Mouse (Mus musculus): Measurements from ENCODE around the gene Aes. TPM values are rescaled to one million over a fixed set of nuclear protein-coding genes. Genes with fewer than 3 reads are reported as not detected.

Aes gene
- total RNA-seq, 2 experiments from 2014 or later = 867 to 890 TPM

DNA sequence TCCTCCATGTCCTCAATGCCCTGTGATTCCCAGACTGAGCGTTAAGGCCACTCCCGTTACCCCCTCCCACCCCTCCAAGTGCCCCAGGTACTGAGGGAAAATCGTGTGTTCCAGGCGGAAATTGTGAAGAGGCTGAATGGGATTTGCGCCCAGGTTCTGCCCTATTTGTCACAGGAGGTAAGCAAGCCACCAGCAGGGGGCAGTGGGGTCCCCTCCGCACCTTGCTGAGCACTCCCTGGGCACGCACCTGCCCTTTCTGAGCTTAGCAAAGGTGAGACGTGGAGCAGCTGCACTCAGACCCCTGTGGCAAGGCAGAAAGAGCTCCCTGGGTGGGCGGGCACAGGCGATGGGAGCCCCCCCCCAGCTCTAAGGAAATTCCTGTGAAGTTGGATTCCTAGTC, 5.4 kb downstream of the Aes start:
- peak; percentile 50 to 66 for DNase-seq
- intact Hi-C loops (cut with DNase I) = no loop called here

DNA sequence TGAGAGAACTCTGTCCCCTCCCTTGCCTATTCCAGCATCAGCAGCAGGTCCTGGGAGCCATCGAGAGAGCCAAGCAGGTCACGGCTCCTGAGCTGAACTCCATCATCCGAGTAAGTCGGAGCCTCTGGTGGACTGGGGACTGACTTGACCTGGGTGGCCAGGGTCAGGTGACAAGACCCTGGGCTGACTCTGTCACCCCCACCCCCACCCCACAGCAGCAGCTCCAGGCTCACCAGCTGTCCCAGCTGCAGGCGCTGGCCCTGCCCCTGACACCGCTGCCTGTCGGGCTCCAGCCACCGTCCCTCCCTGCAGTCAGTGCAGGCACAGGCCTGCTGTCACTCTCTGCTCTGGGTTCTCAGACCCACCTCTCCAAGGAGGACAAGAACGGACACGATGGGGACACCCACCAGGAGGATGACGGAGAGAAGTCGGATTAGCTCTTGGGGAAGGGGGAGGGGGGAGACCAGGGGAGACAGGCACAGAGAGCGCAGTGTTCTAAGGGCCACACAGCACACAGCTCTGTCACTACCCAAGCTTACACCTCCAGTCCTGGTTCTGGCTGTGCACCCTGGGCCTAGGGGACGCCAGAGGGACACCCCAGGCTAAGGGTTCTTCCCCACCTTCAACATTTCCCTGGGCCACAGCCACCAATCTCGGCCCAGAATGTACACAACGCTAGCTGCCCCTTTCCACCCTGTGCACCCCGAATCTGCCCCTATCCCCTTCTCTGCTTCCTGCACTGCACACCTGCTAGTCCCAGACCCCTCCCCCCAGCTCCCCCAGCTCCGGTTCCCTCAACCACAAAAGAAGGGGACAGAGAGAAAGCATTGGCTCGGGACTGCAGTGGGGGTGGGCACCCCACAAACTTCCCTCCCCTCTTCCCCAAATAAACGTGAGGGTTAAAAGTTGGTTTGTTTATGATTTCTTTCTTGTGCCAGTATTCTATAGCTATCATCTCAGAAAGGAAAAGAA, 6.3 kb downstream of the Aes start:
- DNase-seq = no peak
- intact Hi-C loops (cut with DNase I) = no loop called here

DNA sequence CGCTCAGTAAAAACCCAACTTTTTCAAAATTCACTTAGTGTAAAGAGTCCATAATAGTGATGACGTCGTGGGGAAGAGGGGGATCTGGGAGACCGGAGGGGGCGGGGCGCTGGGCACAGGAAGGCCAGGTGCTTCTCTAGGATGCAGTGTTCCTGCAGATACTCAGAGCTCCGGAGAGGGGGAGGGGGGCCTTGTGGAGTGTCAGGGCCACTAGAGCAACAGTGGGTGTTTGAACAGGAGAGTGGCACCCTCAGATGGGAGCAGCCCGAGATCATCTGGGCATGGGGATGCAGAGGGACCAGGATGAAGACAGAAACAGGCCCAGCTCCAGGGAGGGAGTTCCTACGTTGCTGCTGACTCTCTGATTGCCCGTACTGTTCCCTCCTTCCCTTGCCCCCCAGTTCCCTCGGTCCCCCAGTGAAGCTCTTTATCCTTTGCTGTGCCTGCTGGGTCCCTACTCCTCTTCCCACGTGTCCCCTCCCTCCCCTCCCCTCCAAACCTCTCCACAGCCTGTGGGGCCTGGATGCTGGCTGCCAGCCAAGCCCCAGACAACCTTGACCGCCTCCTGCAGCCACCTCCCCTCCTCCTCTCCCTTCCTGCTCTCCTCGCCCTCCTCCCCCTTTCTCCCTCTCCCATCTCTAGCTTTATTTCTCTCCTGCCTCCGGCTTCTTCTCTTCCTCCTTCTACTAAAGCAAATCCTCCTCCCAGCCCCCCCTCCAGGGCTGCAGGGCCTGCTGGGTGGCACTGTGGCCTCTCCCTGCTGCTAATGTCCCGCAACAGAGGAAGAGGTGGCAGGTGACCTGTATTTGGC, 9.3 kb downstream of the Aes start:
- peak; percentile 61 to 70 for DNase-seq
- intact Hi-C loops (cut with DNase I) = no loop called here

DNA sequence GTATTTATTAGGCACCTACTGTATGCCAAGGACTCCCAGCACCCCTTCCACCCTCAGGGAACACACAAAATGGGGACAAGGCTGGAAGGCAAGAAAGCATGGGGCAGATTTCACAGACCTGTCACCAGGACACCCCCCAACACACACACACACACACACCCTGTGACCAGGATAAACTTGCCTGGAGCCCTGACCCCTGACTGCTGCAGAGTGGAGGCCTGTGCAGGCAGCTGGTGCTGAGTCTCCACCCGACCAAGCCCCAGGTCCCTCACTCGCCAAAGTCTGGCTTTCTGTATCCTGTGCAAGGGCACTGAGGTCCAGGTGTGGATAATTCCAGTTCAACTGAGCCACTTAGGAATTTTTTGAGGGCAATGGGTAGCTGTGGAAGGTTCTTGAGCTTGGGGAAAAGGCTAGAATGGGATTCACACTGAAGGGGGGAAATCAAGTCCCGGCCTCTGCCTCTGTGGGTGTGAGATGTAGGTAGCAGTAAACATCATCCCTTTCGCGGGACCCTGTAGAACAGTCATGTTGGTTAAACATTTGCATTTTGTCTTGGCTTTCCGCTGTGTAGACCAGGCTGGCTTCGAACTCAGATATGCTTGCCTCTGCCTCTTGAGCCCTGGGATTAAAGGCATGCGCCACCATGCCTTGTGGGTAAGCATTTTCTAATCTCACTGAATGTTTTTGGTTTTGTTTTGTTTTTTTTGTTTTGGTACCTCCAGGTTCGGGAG, 10.4 kb downstream of the Aes start:
- no peak for DNase-seq
- intact Hi-C loops (cut with DNase I) = no loop called here

DNA sequence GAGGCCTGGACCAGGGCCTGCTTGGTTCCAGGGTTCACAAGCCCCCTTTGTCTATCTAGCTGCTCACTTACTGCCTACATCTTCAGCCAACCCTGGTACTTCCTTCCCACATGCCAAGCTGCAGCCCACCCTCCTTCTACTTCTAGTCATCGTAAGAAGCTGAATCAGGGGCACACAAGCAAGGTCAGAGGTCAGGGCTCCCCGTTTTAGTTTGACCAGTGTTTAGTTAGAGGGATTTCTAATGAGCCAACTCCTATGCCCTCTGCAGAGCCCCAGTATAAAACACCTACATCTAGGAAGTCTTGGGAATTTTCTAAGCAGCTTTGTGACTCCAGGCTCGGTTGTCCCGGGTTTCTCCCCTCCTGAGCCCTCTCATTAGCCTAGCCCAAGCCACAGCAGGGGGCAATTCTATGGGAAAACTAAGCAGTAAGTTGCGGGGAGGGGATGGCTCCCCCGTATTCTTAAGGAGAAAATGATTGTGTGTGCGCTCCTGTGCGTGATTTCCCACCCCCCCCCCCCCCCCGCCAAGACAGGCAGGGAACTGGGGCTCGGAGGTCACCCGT, 11.0 kb downstream of the Aes start:
- intact Hi-C loops (cut with DNase I) = no loop called here
- no peak for DNase-seq

DNA sequence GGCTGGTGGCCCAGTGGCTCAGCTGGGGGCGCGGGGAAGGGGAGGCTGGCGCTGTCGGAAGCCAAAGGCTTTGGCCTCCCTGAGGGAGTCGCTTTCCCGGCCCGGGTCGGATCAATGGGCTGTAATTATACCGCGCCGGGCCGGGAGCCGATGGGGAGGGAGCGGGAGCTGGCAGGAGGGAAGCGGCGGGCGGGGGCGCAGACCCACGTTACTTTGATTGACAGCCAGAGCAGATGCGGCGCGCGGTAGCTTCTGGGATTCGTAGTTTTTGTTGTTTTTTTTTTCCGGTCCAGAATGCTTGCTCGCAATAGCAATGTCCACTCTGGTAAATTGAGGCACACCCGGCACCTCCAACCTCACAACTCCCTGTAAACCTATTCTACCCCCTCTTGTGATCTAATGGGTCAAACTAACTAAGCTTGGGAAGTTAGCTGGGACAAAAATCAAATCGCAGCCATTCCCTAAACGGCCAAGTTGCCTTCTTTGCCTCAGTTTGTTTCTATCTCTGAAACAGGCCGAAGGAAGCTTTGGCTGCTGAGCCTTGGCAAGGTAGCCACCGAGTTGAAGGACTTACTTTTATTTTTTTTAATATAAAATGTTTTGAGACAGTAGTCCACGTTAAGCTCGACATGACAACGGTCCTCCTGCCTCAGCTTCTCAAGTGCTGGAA, 11.7 kb downstream of the Aes start:
- intact Hi-C loops (cut with DNase I) = no loop called here
- DNase-seq = peak; percentile 94 to 96

DNA sequence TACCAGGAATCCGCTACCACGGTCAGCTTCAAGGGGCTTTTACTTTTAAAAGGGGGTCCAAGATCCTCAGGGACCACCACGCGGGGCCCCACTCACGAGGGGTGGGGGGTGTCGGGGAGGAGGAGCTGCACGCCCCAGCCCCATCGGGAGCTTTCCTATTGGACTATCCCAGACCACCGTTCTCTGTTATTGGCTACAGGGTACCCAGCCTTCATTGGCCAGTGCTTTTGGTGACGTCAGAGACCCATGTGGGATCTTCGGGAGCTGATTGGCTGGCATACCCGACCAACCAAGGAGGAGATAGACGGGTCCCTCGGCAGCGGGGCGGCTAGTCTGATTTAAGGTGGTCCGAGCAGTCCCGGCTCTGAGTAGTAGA, 12.2 kb downstream of the Aes start:
- intact Hi-C loops (cut with DNase I) = no loop called here
- DNase-seq = peak; percentile 100

DNA sequence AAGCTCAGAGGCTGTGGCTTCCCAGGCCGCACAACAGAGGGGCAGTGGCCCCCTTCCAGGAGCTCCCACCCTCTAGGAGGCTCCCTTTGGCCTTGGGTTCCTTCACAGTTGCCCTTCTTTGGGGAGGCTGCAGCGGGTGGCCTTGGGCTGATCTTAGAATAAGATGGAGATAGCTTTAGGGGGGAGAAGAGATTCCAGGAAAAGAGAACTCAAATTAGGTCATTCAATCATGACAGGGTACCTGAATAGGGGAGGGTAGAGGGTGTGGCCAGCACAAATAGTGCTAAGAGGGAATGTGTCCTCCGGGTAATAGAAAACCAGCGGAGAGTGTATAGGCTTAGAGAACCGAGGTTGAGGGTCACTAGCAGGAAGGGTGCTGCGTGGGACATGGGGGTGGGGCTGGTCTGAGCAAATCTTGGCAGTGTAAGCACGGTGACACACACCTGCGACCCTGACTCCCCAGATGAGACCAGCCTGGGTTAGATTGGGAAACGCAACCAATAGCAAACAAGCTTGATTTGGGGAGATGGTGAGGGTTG, 12.9 kb downstream of the Aes start:
- intact Hi-C loops (cut with DNase I) = loop anchor here (2.0 kb wide), 1 partner anchor 27 kb away; no protein-coding TSS in a partner anchor
- DNase-seq = no peak

DNA sequence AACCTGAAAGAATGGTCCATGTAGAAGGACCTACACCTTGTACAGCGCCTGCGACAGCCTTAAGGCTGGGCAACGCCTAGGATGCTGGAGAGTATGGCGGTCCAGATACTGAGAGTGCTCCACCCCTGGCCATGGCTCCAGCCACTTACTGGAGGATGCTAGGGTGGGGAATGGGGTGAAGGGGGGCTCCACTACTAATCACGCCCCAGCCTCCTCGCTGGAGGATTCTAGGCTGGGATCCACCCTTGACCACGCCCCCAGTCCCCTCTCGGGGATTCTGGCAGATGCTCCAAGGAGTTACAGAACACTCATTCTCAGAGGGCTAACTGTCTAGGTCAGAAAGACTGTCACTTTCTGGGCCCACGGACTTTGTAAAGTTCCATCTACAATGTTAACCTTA, 13.7 kb downstream of the Aes start:
- intact Hi-C loops (cut with DNase I) = loop anchor here (2.0 kb wide), 1 partner anchor 26 kb away; no protein-coding TSS in a partner anchor
- DNase-seq = peak; percentile 61 to 69

DNA sequence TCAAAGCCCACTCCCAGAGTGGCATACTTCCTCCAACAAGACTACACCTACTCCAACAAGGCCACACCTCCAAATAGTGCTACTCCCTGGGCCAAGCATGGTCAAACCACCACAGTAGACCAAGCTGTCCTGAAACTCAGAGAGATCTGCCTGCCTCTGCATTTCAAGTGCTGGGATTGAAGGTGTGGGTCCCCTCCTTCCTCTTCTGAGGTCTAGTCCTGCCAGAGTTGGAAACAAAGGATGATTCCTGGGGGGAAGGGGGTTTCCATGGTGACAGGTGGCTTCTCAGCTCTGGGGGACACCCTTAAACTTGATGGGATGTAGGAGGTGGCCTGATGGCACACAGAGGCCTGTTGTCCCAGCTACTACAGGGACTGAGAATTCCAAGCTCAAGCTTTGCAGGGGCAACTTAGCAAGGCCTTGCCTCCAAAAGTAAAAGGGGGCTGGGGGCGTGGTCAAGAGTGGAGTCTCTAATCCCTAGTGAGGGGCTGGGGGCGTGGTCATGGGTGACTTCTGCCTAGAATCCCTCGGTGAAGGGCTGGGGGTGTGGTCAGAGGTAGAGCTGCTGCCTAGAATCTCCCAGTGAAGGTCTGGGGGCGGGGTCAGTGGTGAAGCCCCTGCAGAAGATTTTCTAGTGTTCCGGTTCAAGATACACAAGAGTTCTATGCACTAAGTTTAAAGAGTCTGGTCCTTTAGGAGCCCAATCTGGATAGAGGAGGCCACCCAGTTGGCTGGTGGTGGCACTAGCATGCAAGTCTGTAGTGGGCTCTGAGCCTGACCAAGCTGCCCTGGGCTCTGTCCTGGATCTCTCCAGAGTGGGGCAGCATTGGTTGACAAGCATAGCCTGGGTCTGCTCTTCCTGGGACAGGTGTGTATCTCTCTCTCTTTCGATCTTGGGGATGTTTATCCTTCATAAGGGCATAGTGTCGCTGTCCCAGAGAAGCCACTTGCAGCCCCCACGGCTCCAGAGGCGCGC, 15.1 kb downstream of the Aes start, which contains the start of gene Tle2:
TSS of gene Tle2 (plus strand) at position 481 of the 976 bp plus-strand sequence.
- intact Hi-C loops (cut with DNase I) = no loop called here
- peak; percentile 24 to 35 for DNase-seq

DNA sequence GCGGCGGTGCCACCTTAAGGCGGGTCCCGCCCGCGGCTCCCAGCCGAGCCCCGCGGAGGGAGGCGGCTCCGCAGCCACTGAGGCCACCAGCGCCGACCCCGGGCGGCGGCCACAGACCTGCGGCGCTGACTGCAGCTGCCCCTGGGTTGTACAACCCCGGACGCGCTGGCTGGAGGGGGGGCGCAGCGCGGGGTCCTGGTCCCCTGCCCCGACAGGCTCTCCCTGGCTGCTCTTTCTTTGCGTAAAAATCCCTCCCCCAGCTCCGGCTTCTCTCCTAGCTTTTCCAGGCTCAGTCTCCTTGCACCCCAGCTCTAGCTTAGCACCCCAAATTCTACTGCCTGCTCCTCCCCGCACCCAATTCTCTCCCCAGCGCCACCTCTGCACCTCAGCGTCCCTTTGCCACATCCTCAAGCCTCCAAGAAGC, 15.9 kb downstream of the Aes start:
- intact Hi-C loops (cut with DNase I) = no loop called here
- DNase-seq = peak; percentile 54 to 62

DNA sequence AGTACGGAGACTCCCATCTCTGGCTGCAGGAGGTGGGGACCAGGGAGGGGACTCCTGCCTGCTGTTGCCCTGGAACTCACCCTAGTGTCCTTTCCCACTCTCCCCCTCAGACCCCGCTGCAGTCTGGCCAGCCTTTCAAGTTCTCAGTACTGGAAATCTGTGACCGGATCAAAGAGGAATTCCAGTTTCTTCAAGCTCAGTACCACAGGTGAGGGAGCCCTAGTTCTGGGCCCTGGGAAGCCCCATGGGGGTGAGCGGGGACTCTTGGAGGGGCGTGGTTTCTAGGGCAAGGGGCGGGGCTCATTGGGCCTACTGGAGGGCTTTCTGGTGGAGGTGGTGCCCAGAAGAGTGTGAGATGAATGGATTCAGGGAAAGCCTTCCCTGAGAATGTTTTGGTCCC, 16.4 kb downstream of the Aes start:
- DNase-seq = peak in 1 of 2 experiments; percentile 18
- intact Hi-C loops (cut with DNase I) = no loop called here

DNA sequence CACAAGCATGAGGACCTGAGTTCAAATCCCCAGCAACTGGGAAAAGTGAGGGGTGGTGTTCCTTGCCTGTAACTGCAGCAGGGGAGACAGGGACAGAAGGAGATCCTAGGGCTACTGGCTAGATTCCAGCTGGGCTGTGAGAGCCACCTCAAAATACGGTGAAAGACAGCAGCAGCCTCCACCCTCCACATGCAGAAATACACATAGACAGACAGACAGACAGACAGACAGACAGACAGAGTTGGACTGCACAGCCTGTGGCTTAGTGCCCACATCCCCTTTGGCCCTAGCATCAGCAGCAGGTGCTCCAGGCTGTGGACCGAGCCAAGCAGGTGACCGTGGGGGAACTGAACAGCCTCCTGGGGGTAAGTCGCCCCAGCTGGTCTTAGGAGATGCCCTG, 20.7 kb downstream of the Aes start:
- DNase-seq = no peak
- intact Hi-C loops (cut with DNase I) = no loop called here

DNA sequence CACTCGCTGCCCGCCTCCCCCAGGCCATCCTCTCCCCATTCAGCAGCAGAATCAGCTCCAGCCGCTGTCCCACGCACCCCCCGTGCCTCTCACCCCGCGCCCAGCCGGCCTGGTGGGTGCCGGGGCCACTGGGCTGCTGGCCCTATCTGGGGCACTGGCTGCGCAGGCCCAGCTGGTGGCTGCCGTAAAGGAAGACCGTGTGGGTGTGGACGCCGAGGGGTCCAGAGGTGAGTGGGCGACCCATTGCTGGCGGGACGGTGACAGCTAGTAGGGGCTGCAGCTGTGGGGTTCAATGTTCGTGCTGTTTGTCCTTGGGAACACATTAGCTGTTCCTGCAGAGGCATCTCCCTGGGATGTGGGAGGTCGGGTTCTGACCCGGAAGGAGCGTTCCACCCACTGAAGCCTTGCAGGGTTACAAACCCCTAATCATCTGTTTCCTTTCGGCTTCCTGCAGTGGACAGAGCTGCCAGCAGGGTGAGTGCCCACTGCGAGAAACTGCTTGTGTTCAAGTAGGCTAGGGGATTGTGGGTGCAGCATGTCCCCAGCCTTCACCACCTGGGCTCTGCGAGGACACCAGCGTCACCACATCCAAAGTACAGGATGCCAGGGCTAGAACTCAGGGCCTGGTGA, 21.3 kb downstream of the Aes start:
- DNase-seq = peak in 1 of 2 experiments; percentile 18
- intact Hi-C loops (cut with DNase I) = no loop called here

DNA sequence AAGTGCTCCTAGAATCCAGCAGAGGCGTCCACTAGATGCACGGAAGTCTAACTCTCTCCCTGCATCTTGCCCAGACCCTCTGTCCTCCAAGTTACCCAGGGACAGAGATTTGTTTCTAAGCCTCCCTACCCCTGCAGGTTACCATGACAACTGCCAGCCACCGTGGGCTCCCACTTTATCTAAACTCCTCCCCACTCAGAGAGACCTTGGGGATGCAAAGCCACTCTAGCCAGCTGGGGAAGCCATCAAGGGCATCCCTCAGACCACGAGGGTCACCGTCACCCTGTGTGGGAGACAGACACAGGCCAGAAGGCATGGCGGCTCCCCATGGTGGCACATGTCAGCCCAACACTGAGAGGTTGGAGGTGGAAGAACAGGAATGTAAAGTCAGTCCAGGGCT, 24.1 kb downstream of the Aes start:
- intact Hi-C loops (cut with DNase I) = no loop called here
- DNase-seq = no peak

DNA sequence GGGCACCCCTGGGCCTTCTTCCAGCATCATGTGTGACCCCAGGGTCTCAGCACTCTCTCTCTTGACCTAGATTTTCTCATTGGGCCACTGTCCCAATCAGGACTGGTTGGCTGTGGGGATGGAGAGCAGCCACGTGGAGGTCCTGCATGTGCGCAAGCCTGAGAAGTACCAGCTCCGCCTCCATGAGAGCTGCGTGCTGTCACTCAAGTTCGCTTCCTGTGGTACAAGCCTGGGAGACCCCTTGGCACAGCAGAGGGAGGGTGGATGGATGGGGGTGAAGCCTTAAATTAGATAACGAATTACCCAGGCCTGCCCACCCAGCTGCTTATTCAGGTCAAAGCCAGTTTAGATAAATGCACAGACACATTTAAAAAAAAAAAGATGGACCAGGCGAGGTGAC, 29.5 kb downstream of the Aes start:
- intact Hi-C loops (cut with DNase I) = no loop called here

DNA sequence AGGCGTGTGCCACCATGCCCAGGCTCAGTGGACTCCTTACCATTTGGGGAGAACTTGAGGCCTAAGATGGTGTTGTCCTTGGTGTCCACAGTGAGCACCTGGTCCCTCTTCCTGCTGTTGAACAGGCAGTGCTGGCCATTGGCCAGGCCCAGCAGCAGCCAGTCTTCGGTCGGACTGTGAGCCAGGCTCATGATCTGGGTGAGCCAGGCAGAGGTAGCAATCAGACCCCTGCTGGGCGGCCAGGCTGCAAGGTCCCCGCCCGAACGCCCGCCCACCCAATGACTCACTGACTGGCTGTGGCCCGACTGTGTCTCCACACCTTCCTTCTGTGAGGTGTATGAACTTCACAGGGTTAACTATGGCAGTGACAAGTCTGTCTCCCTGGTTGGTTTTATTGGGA, 32.6 kb downstream of the Aes start:
- DNase-seq = no peak
- intact Hi-C loops (cut with DNase I) = no loop called here

More for the DNA sequence above, 29.5 kb downstream of the Aes start:
- no peak for DNase-seq

DNA sequence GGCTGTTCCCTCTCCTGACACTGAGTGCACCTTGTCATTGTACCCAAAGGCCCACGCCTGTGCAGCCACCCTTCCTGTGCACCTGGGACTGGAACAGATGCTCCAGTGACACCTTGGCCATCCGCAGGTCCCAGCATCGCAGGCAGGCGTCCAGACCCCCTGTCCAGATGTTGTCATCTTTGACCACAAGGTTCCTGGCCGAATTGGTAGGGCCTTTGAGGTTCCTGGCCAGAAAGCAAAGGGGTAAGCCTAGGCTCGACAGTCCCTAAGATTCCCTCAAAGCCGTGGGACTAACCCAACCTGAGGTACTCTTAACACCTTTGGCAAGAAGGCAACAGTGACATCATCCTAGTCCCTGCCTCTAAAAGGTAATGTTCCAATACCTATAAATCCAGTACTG, 33.3 kb downstream of the Aes start:
- intact Hi-C loops (cut with DNase I) = no loop called here
- DNase-seq = no peak
